Mouse (Mus musculus): ENCODE measurements at regions not wholly inside any gene's neighbourhood (a gene's known extent, or its start where the extent isn't known, plus 50 kb on each side); places are given as distances from the start of the nearest gene placed in this dataset.

DNA sequence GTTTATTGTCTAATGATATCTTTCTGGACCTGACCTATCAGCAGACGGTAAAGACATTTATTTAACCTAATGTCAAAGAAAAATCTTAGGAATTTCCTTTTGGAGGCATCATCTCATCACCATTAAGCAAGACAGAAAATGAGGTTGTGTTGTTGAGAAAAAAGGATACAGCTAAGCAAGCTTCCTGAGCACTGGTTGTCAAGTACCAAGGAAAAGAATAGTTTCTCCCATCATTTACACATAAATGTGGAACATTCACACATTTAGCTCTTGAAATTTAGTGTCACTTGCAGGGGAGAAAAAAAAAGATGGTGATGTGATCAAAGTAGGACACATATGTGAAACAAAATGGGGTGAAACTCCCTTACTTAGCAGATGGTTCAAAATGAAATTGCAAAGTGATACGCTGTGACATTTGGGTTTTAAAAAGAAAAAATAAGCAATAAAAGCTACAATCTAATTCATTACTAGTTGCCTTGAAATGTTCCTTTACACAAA lies 157.7 kb upstream of the 1700009N14Rik start:
- intact Hi-C loops (cut with DNase I), result loop anchor here (5.0 to 10.0 kb wide), 3 partner anchors 95 to 702 kb away; no protein-coding TSS in a partner anchor

DNA sequence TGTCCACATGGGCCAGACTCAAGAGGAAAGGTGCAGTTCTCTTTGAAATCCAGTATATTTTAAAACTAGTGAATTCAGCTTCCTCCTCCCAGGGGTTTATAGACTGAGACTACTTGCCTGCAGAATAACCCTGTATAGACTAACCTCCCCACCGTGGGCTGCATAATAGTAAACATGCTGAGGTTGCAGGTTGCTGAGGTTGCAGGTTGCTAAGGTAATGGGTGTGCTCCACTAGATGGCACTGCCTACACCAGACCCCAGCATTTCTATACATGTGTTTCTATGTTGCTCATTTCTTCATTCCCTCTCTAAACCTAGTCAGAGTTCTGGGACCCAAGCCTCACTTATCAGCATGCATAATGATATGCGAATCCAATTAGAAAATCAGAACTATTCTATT lies 140.0 kb upstream of the 1700009N14Rik start:
- intact Hi-C loops (cut with DNase I), result no loop called here
- no peak for DNase-seq (ENCODE audit: low spot score in 2 of 2)

More for the DNA sequence above, 157.7 kb upstream of the 1700009N14Rik start:
- DNase-seq (ENCODE audit: low spot score in 2 of 2), result peak in 1 of 2 experiments; percentile 45

DNA sequence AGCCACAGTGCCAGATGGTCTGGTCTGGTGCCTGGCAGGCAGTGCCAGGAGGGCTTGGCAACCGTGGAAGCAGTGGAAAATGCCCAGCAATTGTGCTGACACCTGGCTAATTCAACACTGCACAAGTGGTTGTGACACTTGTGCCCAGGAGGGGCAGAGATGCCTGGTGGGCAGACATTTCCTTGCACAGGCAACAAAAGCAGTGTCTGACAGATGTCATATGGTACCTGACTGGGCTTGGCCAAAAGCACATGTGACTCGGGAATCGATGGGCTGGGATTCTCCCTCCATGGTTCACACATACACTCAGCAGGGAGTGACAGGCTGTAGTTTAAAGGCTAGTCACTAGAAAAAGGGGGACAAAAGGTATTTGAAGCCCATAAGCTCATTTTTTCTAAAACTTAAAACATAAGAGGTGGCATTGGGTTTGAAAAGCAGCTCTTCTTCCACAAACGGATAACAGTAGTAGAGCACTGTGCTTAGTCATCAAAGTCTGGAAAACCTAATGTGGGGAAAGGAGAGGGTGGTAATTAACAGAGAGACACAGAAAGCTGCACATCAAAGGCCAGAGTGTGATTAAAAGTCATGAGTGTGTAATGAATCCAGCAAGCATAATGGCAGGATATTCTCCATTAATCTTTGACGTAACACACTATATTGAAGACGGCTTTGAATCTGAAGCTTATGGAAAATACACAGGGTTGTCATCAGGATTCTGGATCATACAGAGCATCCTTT lies 105.5 kb upstream of the 1700009N14Rik start:
- DNase-seq (ENCODE audit: low spot score in 2 of 2), result peak in 1 of 2 experiments; percentile 6
- intact Hi-C loops (cut with DNase I), result no loop called here

DNA sequence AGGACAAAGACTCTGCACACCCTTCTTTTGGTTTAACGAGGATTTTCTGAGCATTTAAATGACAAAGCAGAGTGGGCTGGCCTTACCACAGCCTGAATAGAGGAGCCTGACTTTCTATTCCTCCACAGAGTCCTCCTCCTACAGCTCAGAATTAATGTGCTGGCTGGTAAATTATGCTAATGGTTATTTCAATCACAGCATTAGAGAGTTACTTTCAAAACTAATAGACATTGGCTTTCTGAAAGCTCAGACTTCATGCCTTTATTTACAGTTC lies 105.0 kb upstream of the 1700009N14Rik start:
- intact Hi-C loops (cut with DNase I), result no loop called here
- DNase-seq (ENCODE audit: low spot score in 2 of 2), result no peak

DNA sequence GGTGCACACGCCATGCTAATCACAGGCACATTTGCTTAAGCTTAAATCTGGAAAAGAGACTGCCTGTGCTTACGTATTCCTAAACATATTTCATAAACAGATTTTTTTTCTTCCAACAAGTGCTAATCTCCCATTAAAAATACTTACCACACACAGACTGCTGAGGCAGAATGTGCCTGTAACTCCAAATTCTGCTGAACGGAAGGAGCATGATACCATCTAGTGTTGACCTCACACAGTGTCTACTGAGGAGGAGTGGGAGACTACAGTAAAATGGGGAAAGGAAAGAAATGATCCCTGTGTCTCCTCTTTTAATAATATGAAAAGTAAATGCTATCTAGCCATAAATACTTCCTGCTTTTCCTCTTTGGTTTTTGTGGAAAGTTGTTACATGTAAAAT lies 81.9 kb upstream of the 1700009N14Rik start:
- intact Hi-C loops (cut with DNase I), result no loop called here
- no peak for DNase-seq (ENCODE audit: low spot score in 2 of 2)

DNA sequence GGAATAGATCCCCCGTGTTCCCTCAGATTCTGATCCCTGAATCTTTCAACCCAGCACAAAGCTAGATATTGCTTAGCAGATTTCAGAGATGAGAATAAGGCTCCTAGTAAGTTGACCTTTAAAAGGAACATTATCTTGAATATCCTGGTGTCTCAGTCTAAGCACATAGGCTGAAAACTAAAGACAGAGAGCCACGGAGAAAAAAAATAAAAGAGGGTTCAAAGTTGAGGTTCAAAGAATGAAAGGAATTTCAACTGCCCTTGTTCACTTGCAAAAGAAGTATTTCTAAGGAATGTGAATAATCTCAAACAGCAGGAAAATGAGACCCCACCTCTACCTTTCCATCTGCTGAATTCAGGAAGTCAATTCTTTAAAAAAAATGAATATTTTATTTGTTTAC lies 69.3 kb upstream of the 1700009N14Rik start:
- intact Hi-C loops (cut with DNase I), result no loop called here
- no peak for DNase-seq (ENCODE audit: low spot score in 2 of 2)

DNA sequence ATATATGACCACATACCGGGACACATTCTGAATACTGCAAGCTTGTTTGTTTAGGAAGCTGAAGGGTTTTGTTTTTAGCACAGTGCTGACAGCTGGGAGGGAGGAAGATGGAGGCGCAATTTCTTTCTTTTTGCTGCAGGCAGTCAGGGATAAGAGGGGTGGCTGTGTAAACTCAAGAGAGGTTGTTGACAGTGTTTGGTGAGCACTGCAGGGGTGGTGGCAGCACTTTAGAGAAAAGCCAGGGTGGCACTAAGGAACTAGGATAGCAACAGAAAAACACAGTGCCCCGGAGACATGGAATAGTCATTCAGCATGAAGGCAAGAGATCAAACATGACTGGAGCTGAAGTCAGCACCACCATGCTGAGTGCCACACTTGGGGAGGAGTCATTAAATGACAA lies 51.9 kb upstream of the 1700009N14Rik start:
- DNase-seq (ENCODE audit: low spot score in 2 of 2), result peak; percentile 3 to 64

More for the DNA sequence above, 51.9 kb upstream of the 1700009N14Rik start:
- intact Hi-C loops (cut with DNase I), result no loop called here

Measured in left cerebral cortex, postnatal 25 days (tissue).